Comparison of ENCODE assay signal across 8 mouse cellular contexts in the genomic region with DNA sequence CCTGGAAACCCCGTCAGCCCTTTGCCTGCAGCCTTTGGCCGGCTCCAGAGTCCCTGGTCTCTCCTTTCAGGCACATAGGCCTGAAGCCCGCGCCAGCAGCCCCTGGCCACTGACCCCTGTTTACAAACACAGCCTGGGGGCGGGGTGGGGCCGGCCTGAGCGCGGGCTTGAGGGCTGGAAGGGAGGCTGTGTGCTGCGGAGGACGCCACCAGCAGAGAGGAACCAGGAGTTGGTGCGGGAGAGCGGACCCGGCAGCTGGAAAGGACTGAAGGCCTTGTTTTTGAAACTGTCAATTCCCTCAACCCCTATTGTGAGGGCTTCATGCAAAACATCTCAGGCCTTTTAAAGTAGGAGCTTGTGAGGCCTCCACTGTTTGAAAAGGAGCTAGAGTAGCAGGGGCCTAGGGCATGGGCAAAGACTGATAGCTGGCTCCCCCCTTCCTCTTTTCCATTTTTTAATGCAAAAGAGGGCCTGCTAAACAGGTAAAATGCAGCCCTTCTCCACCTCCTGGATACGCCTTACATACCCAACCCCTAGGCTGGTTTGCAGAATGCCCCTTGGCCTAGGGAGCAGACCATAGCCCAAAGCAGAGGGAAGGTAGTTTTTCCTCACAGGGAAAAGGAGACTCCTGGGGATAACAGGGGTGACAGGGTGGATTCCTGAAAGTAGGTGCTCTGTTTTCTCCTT. TPM values are rescaled to one million over a fixed set of nuclear protein-coding genes. Genes with fewer than 3 reads are reported as not detected.
DNase-seq lines count a peak whose midpoint lies in the region; ATAC-seq and TF ChIP-seq lines count a peak whose summit lies in the region.

No protein-coding gene starts in this region.

- 0 out of 4 replicates have a peak overlapping the region, but pooled peaks of 1 of the 2 experiments have one; percentile 0 for H3K4me3 ChIP-seq in heart, embryonic 14.5 days (ENCODE audit: control insufficient read depth in 1 of 2, insufficient read depth in 1 of 2, low read depth in 1 of 2, low read length in 2 of 2)
- H3K4me3 ChIP-seq in intestine, postnatal 0 days (ENCODE audit: low read depth, low read length): no peak overlapping the region

- no peak for DNase-seq in heart, postnatal 4 days
- peak; percentile 87 for DNase-seq in embryo, embryonic 9.5 days (ENCODE audit: extremely low spot score)
- DNase-seq in lung, postnatal 4 days: peak; percentile 46 to 65
- no peak for DNase-seq in c-Kit-positive CD71-positive TER-119-positive erythroid progenitor cells, embryonic 14.5 days (ENCODE audit: low spot score)
- DNase-seq in adipocyte (ENCODE audit: low spot score): no peak
- DNase-seq in ovary, adult 18-20 months (ENCODE audit: low spot score): no peak

- H3K27me3 ChIP-seq in heart, embryonic 14.5 days (ENCODE audit: control insufficient read depth, insufficient read depth, low read length): no peaks in the 10 kb centered on the region
- no peaks in the 10 kb centered on the region for H3K27me3 ChIP-seq in intestine, postnatal 0 days (replicated peaks; ENCODE audit: control insufficient read depth, insufficient read depth, low read length)

- ATAC-seq in heart, embryonic 14.5 days (ENCODE audit: insufficient number of reproducible peaks, insufficient read depth, low FRiP score, low read depth): no peak
- ATAC-seq in intestine, postnatal 0 days: 0 out of 2 replicates have a peak, but pooled peaks have one; percentile 47

- no peaks in the 10 kb centered on the region for H3K9me3 ChIP-seq in heart, embryonic 14.5 days (ENCODE audit: control insufficient read depth, low read length)
- H3K9me3 ChIP-seq in intestine, postnatal 0 days (ENCODE audit: control insufficient read depth): no peaks in the 10 kb centered on the region

- H3K36me3 ChIP-seq in heart, embryonic 14.5 days (ENCODE audit: control insufficient read depth, insufficient read depth, low read length): no peaks in the 10 kb centered on the region
- no peaks in the 10 kb centered on the region for H3K36me3 ChIP-seq in intestine, postnatal 0 days (ENCODE audit: control insufficient read depth, insufficient read depth)

- TF ChIP-seq CTCF in intestine, postnatal 0 days (IDR thresholded peaks at IDR 0.05; ENCODE audit: low read depth): no peak

- peak overlapping the region; percentile 12 to 65; a peak in 3 of 4 replicates for H3K27ac ChIP-seq in heart, embryonic 14.5 days (replicated peaks in 1 of 2; ENCODE audit: control insufficient read depth in 1 of 2, insufficient read depth in 1 of 2, low read depth in 2 of 2, low read length in 2 of 2)
- H3K27ac ChIP-seq in intestine, postnatal 0 days (ENCODE audit: low read depth, low read length): no peak overlapping the region

- 18% methylated on average over 14 of the region's 14 CpGs for whole genome bisulfite sequencing in heart, embryonic 14.5 days
- 67% methylated on average over 14 of the region's 14 CpGs for WGBS in intestine, postnatal 0 days

- H3K9ac ChIP-seq in heart, embryonic 14.5 days (ENCODE audit: low read length): peak overlapping the region; percentile 68
- H3K9ac ChIP-seq in intestine, postnatal 0 days (ENCODE audit: low read depth, low read length): no peak overlapping the region

- H3K4me1 ChIP-seq in heart, embryonic 14.5 days (ENCODE audit: control insufficient read depth in 2 of 2, insufficient read depth in 2 of 2, low read length in 2 of 2): peaks cover 32 to 57% of the 10 kb centered on the region in 2 experiments
- peaks cover 6% of the 10 kb centered on the region; the same call in 1 of the 2 replicates for H3K4me1 ChIP-seq in intestine, postnatal 0 days (replicated peaks; ENCODE audit: control insufficient read depth, insufficient read depth, low read length)

- peak overlapping the region; percentile 64 for H3K4me2 ChIP-seq in heart, embryonic 14.5 days (ENCODE audit: low read length)
- 0 out of 2 replicates have a peak overlapping the region, but pooled peaks have one; percentile 30 for H3K4me2 ChIP-seq in intestine, postnatal 0 days (replicated peaks; ENCODE audit: low read depth)

RNA-seq across cellular contexts. Expression of gene A930004D18Rik, which starts 3.8 kb away (rescaled TPM):
- polyA plus RNA-seq in heart, embryonic 14.5 days (2014; fragmentation: Nextera tagmentation; extraction: Ambion mirVana): 5.8 and 8.9 TPM in 2 replicates
- total RNA-seq in heart, postnatal 4 days (2021): 1 to 10 TPM; 4.7 to 5.0 TPM
- polyA plus RNA-seq in intestine, postnatal 0 days (2015; fragmentation: Nextera tagmentation; extraction: Ambion mirVana): 6.3 and 6.8 TPM in 2 replicates

RNA-seq across cellular contexts. Expression of gene Skida1, which starts 7.5 kb away (rescaled TPM):
- 4.7 and 6.4 TPM in 2 replicates for polyA plus RNA-seq in heart, embryonic 14.5 days (2014; fragmentation: Nextera tagmentation; extraction: Ambion mirVana)
- 1 to 10 TPM; 6.3 to 7.2 TPM for total RNA-seq in heart, postnatal 4 days (2021)
- polyA plus RNA-seq in intestine, postnatal 0 days (2015; fragmentation: Nextera tagmentation; extraction: Ambion mirVana): 0.95 and 1.2 TPM in 2 replicates

RNA-seq across cellular contexts. Expression of gene Mllt10, which starts 13.7 kb away (rescaled TPM):
- 24.4 and 27.1 TPM in 2 replicates for polyA plus RNA-seq in heart, embryonic 14.5 days (2014; fragmentation: Nextera tagmentation; extraction: Ambion mirVana)
- total RNA-seq in heart, postnatal 4 days (2021): 10 to 100 TPM; 41.5 to 44.3 TPM
- polyA plus RNA-seq in intestine, postnatal 0 days (2015; fragmentation: Nextera tagmentation; extraction: Ambion mirVana): 22.6 and 30.1 TPM in 2 replicates

RNA-seq across cellular contexts. Expression of gene H2al2a, which starts 44.6 kb away (rescaled TPM):
- polyA plus RNA-seq in heart, embryonic 14.5 days (2014; fragmentation: Nextera tagmentation; extraction: Ambion mirVana): not detected in 2 replicates
- not detected for total RNA-seq in heart, postnatal 4 days (2021)
- polyA plus RNA-seq in intestine, postnatal 0 days (2015; fragmentation: Nextera tagmentation; extraction: Ambion mirVana): not detected in 2 replicates

Comparison
In these comparisons a context has a peak if more than half of its experiments do, and no peak if none do; other contexts are left out.
1. DNase-seq: peak in embryo, embryonic 9.5 days (single experiment) and lung, postnatal 4 days (2 of 2); none in heart, postnatal 4 days (single experiment), c-Kit-positive CD71-positive TER-119-positive erythroid progenitor cells, embryonic 14.5 days (single experiment), adipocyte (single experiment) and ovary, adult 18-20 months (single experiment).